Mouse (Mus musculus): ENCODE results near the gene Slc4a7.

DNA sequence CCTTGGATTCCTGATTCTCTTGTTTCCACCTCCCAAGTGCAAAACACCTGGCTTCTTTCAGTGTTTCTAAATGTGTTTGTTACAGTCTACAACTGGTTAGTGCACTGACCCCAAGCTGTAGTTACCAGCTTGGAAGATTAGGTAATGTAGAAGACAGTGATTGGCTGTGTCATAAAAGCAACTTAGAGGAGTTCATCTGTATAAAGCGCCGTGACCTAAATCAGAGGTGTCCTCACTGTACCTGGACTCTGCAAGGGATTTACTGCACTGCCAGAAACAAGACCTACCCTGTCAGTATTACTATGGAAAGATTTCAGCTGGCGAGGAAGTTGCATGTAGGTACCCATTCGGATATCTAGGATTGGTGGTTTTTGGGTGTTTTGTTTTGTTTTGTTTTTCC lies 16.5 kb downstream of the Slc4a7 start:
- TF ChIP-seq POLR2A (IDR thresholded peaks at IDR 0.05; ENCODE audit: control insufficient read depth, extremely low read depth, insufficient read depth, low read length, poor library complexity): no peak
- no peak for TF ChIP-seq CTCF (IDR thresholded peaks at IDR 0.05; ENCODE audit: borderline replicate concordance, control insufficient read depth, extremely low read depth, insufficient read depth, low read length, poor library complexity)
